Mouse (Mus musculus): ENCODE results near the gene Irx4. TPM values are rescaled to one million over a fixed set of nuclear protein-coding genes. Genes with fewer than 3 reads are reported as not detected.

Gene Irx4
- total RNA-seq (2021): not detected
- long read RNA-seq, experiment 1: 0 reads
- long read RNA-seq, experiment 2: 0 reads

GRCm38 (mm10) chr13:73260354-73261035 is at the start of gene Irx4:
Gene Irx4, plus strand, starts transcription at chr13:73260479.
- DNase-seq (ENCODE audit: low spot score in 2 of 2): no peak

GRCm38 (mm10) chr13:73214301-73214700 is 46.0 kb upstream of the Irx4 start:
- no peak for DNase-seq (ENCODE audit: low spot score in 2 of 2)

GRCm38 (mm10) chr13:73236461-73236860 is 23.8 kb upstream of the Irx4 start:
- no peak for DNase-seq (ENCODE audit: low spot score in 2 of 2)

- no peak for DNase-seq (ENCODE audit: low spot score in 2 of 2)
Observed at GRCm38 (mm10) chr13:73239191-73239746, 21.0 kb upstream of the Irx4 start.

- no peak for DNase-seq (ENCODE audit: low spot score in 2 of 2)
Observed at GRCm38 (mm10) chr13:73242556-73242955, 17.7 kb upstream of the Irx4 start.

GRCm38 (mm10) chr13:73246961-73247360 is 13.3 kb upstream of the Irx4 start:
- no peak for DNase-seq (ENCODE audit: low spot score in 2 of 2)

- no peak for DNase-seq (ENCODE audit: low spot score in 2 of 2)
Observed at GRCm38 (mm10) chr13:73251222-73251621, 9.1 kb upstream of the Irx4 start.

- DNase-seq (ENCODE audit: low spot score in 2 of 2): no peak
Observed at GRCm38 (mm10) chr13:73252022-73252421, 8.3 kb upstream of the Irx4 start.

- no peak for DNase-seq (ENCODE audit: low spot score in 2 of 2)
Observed at GRCm38 (mm10) chr13:73258415-73258814, 1.9 kb upstream of the Irx4 start.

- no peak for DNase-seq (ENCODE audit: low spot score in 2 of 2)
Observed at GRCm38 (mm10) chr13:73259577-73260353, 514 bp upstream of the Irx4 start.

- no peak for DNase-seq (ENCODE audit: low spot score in 2 of 2)
Observed at GRCm38 (mm10) chr13:73261036-73261730, 904 bp downstream of the Irx4 start.

GRCm38 (mm10) chr13:73261881-73262280 is 1.6 kb downstream of the Irx4 start:
- DNase-seq (ENCODE audit: low spot score in 2 of 2): no peak

GRCm38 (mm10) chr13:73262336-73263127 is 2.3 kb downstream of the Irx4 start:
- DNase-seq (ENCODE audit: low spot score in 2 of 2): no peak

GRCm38 (mm10) chr13:73263128-73263971 is 3.1 kb downstream of the Irx4 start:
- DNase-seq (ENCODE audit: low spot score in 2 of 2): no peak

GRCm38 (mm10) chr13:73264166-73264735 is 4.0 kb downstream of the Irx4 start:
- no peak for DNase-seq (ENCODE audit: low spot score in 2 of 2)

GRCm38 (mm10) chr13:73264831-73265230 is 4.6 kb downstream of the Irx4 start:
- DNase-seq (ENCODE audit: low spot score in 2 of 2): no peak

- no peak for DNase-seq (ENCODE audit: low spot score in 2 of 2)
Observed at GRCm38 (mm10) chr13:73265442-73265841, 5.2 kb downstream of the Irx4 start.

- DNase-seq (ENCODE audit: low spot score in 2 of 2): no peak
Observed at GRCm38 (mm10) chr13:73267551-73267950, 7.3 kb downstream of the Irx4 start.

GRCm38 (mm10) chr13:73268702-73269101 is 8.4 kb downstream of the Irx4 start:
- no peak for DNase-seq (ENCODE audit: low spot score in 2 of 2)

GRCm38 (mm10) chr13:73269251-73269650 is 9.0 kb downstream of the Irx4 start:
- no peak for DNase-seq (ENCODE audit: low spot score in 2 of 2)
